Mouse (Mus musculus): ENCODE data around the gene Iqcc.

Gene Iqcc

GRCm38 (mm10) chr4:129578466-129578865 lies 40.4 kb downstream of the Iqcc start, which contains the start of gene Fam167b:
Gene Fam167b, minus strand, starts transcription at chr4:129578549.
- no peak for DNase-seq (ENCODE audit: low spot score in 2 of 2)

DNA sequence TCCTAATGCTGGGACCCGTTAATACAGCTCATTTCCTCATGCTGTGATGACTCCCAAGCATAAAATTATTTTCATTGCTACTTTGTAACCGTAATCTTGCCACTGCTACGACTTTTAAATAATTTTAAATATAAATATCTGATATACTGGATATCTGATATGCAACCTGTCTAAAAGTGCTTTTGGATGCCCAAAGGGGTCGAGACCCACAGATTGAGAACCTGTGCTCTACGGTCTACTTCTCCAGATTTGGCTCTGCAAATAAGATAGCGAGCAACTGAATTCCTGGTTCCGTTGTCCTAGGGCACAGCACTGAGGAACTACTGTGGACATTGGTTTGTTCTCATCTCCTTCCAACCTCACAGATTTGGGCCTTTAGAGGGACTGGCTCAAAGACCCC lies 41.2 kb downstream of the Iqcc start:
- no peak for DNase-seq (ENCODE audit: low spot score in 2 of 2)

DNA sequence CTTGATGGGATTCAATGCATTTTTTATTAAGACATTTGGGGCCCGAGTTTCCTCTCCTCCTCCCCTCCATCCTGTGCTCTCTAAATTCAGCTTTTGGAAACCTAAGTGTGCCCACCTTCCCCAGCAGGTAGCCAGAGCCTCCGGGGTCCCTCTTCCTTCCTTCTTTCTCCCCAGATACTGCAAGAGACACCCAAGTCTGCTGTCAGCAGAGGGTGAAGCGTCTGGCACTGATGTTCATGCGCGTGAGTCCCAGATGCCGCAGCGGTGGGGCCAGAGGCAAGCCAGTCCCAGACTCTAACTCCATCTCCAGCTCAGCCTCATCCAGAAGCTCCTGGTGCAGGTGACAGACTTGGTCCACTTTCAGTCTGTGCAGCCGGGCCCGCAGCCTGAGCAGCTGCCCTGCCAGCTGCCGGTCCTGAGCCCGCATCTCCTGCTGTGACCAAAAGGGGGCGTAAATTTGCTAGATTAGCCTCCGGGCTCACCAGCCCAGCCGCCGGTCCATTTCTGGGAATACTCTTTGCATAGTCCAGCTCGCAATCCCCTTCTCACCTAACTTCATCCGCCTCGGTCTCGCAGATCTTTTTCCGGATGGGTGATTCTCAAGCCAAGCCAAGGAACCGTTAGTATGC lies 41.9 kb downstream of the Iqcc start:
- DNase-seq (ENCODE audit: low spot score in 2 of 2) = peak; percentile 40 to 73

DNA sequence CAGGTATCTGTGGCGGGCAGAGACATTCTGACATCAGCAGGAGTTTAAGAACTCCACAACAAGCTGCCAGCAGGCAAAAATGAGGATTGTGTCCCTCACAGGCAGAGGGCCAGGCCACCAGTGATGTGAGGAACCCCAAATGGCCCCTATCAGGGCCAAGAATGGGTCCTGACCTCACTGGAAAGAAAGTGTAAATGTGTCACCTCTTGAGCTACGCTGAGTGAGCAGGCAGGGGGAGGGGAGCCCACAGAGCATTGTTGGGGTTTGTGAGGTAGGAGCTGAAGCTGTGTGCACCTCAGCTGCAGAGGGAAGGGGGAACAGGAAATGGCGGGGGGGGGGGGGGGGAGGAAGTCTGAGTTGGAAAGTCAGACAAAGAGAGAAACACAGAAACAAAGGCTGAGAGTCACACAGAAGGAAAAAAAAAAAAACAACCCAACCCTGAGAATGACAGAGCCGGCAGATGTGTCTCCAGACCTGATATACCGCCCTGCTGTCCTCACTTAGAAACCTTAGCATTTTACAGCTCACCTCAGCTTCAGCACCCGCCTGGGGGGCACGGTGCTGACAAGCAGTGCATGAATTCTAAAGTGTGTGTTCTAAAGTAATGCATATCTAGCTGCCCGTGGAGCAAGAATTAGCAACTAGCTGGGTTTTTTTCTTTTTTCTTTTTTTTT lies 43.6 kb downstream of the Iqcc start:
- DNase-seq (ENCODE audit: low spot score in 2 of 2) = no peak

DNA sequence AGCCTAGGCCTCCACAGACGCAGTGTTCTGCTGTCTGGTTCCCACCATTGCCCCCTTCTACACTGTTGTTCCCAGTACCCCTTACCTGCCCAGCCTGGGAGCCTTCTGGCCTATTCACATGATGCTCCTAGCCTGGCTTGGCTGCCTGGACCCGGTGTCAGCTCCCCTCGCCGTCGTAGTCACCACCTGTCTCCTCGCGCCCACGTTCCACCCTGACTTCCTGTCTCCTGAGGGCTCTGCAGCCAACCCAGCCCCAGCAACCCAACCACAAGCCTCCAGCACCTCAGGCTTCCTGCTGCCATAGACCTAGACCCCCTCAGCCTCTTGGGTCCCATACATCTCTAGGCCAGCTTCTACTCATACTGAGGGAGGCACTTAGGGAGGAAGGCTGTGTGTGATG lies 45.5 kb downstream of the Iqcc start, which contains the start of gene Lck:
Gene Lck, minus strand, starts transcription at position 212 of the 400 bp plus-strand sequence.
- DNase-seq (ENCODE audit: low spot score in 2 of 2) = no peak

DNA sequence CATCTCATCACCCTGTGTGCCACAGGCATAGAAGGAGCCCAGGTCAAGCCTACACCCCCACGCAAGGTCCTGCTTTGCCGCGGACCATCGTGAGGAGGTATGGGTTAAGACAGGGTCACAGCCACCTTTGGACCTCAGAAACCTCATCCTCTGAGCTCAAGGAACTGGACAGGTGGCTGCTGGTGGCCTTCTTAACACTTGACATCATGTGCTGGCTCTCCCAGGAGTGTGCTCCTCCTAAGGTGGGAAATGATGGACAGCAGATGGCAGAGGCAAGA lies 45.9 kb downstream of the Iqcc start:
- DNase-seq (ENCODE audit: low spot score in 2 of 2) = no peak

DNA sequence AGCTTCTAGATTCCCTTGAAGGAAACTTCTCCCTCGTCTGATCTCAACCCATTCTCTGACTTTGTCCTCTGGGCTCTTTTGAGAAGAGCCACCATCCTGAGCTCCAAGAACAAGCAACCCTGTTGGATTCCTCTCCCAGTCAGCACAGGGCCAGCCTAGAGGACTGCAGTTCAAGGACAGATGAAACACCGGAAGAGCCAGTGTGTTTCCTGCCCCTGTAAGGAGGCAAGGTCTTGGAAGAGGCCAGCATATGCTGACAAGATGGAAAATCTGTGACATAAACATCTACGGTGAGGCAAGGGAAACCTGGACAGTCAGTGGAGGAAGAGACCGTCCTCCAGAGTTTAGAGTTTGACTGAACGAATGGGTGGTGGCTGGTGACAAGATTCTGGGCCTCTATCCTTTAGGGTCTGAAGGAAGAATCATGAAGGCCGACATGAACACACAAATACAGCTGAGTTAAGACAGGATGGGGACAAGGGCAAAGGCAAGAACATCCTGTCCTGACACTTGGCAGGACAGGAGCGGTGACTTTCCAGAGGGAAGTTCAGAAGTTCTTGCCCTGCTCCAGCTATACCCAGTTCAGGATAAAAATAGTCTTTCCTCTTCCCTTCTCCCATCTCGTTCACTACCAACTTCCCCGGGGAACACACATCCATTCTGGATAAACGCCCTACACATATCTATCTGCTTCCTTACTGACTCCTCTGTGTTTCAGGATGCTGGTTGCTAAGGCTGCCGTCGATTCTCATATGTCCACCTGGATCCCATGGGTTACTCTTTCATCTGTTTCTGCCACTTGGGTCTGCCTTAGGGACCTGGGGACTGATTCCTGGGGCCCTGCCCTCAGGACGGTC lies 46.4 kb downstream of the Iqcc start:
- DNase-seq (ENCODE audit: low spot score in 2 of 2) = no peak

DNA sequence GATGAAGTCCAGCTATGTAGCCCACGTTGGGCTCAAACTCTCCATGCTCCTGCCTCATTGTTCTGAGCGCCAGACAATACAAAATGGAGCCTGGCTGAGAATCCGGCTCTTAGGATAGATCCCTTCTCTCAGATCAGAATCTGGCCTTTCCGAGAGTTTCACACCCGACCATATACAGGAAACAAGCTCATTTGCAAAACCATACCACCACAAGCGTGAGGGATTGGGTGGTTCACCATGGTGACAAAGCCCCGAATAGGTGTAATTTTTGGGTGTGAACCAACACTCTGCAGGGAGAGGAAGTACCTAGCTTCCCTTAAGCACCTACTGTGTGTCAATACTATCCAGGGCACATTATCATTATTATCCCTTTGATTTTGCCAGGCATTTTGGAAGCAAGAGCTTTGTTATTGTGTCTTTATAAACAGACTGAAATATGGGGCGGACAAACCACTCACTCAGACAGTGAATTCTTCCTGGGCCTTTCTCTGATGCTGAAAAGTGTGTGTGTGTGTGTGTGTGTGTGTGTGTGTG lies 47.3 kb downstream of the Iqcc start:
- no peak for DNase-seq (ENCODE audit: low spot score in 2 of 2)

DNA sequence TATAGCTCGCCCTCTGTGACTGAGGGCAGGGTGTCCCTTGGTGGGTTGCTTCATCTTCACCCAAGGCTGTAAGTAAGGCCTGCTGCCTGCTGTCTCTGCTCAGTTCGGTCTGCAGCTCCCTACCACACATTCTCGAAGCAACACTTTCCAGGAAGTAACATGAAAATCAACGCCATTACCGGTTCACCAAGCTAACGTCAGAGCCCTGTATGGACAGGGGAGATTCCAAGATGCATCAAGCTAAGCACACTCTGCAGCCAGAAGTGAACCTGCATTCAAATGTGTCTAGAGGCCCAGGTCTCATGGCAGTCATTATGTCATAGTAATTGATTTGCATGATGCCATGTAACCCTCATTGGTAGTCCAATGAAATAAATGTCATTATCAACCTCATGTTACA lies 48.9 kb downstream of the Iqcc start:
- DNase-seq (ENCODE audit: low spot score in 2 of 2) = no peak

- DNase-seq (ENCODE audit: low spot score in 2 of 2) = no peak
Observed at GRCm38 (mm10) chr4:129568366-129568765, 50.5 kb downstream of the Iqcc start.

GRCm38 (mm10) chr4:129565139-129565538 lies 53.8 kb downstream of the Iqcc start:
- DNase-seq (ENCODE audit: low spot score in 2 of 2) = no peak

Measured in cerebellum, postnatal 4 days (tissue).